Mouse (Mus musculus): ENCODE results near the gene Rexo5.

DNA sequence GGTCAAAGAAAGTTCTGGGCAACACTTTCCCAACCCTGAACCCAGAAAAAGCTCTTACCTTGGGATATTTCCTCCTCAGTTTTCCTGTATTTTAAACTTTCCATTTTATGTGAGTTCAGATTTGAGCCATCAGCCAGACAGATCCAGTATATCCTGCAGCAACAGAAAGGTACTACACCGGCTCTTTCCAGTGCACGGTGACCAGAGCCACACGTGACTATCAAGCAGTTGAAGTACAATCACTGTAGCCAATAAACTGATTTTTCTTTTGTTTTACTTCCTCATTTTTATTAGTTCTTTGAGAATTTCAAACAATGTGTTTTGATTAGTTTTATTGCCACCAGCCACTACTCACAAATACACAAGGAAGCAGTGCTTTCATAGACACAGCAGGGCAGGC, 29.4 kb upstream of the Rexo5 start:
- TF ChIP-seq CTCF (IDR thresholded peaks at IDR 0.05; ENCODE audit: low read depth) (no peak), EP300 (IDR thresholded peaks at IDR 0.05; ENCODE audit: low read depth) (no peak)

Measured in heart, postnatal 0 days (tissue).